Mouse (Mus musculus) heart, embryonic 14.5 days (tissue): Measurements from ENCODE around the gene Ccnk. TPM values are rescaled to one million over a fixed set of nuclear protein-coding genes. Genes with fewer than 3 reads are reported as not detected.
A peak's percentile ranks its signal among the peaks of the same experiment; 100 is the strongest.

Experiments
- ATAC-seq: fragments of 200-750 bp; cut with Nextera tagmentation; 2 replicates; pipeline ENCODE4 v1.8.0; 2017; ENCODE audit warnings: low read depth, moderate TSS enrichment; ENCODE audit not compliant: insufficient number of reproducible peaks, insufficient read depth, low FRiP score
- H3K27ac ChIP-seq, 2 experiments: fragments of 200-500 bp in 1 of 2; fragments of 300-500 bp in 1 of 2; sonication (generic) in 1 of 2; replicated peaks in 1 of 2; 2 replicates each; pipeline ENCODE4 v1.5.1; 2012 to 2014; ENCODE audit warnings: low read depth in 2 of 2, low read length in 2 of 2, control low read depth in 1 of 2, mild to moderate bottlenecking in 1 of 2, mixed read lengths in 1 of 2; ENCODE audit not compliant: control insufficient read depth in 1 of 2, insufficient read depth in 1 of 2
- H3K27me3 ChIP-seq: fragments of 300-500 bp; sonication (generic); 2 replicates; pipeline ENCODE4 v1.6.1; 2014; ENCODE audit warnings: mild to moderate bottlenecking, low read length, control low read depth; ENCODE audit not compliant: control insufficient read depth, insufficient read depth
- H3K36me3 ChIP-seq: fragments of 300-500 bp; sonication (generic); 2 replicates; pipeline ENCODE4 v1.6.1; 2014; ENCODE audit warnings: mild to moderate bottlenecking, control low read depth, low read length, mixed read lengths; ENCODE audit not compliant: control insufficient read depth, insufficient read depth
- H3K4me1 ChIP-seq, 2 experiments: fragments of 200-500 bp in 1 of 2; fragments of 300-500 bp in 1 of 2; sonication (generic) in 1 of 2; 2 replicates each; pipeline ENCODE4 v1.6.1; 2012 to 2014; ENCODE audit warnings: low read length in 2 of 2, control low read depth in 1 of 2, mixed read lengths in 1 of 2; ENCODE audit not compliant: control insufficient read depth in 2 of 2, insufficient read depth in 2 of 2
- H3K4me2 ChIP-seq: fragments of 300-500 bp; sonication (generic); 2 replicates; pipeline ENCODE4 v1.6.1; 2014; ENCODE audit warnings: mild to moderate bottlenecking, low read length
- H3K4me3 ChIP-seq, 2 experiments: fragments of 200-500 bp in 1 of 2; fragments of 300-500 bp in 1 of 2; sonication (generic) in 1 of 2; 2 replicates each; pipeline ENCODE4 v1.5.1; 2012 to 2014; ENCODE audit warnings: low read length in 2 of 2, mild to moderate bottlenecking in 2 of 2, control low read depth in 1 of 2, low read depth in 1 of 2, moderate library complexity in 1 of 2; ENCODE audit not compliant: control insufficient read depth in 1 of 2, insufficient read depth in 1 of 2
- H3K9ac ChIP-seq: fragments of 300-500 bp; sonication (generic); 2 replicates; pipeline ENCODE4 v1.6.1; 2014; ENCODE audit warnings: mild to moderate bottlenecking, low read length
- H3K9me3 ChIP-seq: fragments of 300-500 bp; sonication (generic); 2 replicates; pipeline ENCODE4 v1.6.1; 2016; ENCODE audit warnings: low read length, control low read depth; ENCODE audit not compliant: control insufficient read depth
- WGBS: fragments of 180-500 bp; shearing (Covaris S2); extraction: QIAGEN DNeasy Blood & Tissue Kit; methylation state at CpG from one replicate; pipeline ENCODE4 v1.1.7; 2014; 5-methylcytosine and 5-hydroxymethylcytosine counted together
- polyA plus RNA-seq: library from polyadenylated mRNA; unstranded; fragments of >200 nt; fragmentation: Nextera tagmentation; extraction: Ambion mirVana; gene quantifications from 2 replicates; pipeline ENCODE4 v1.2.1, GENCODE M21; 2014

The Ccnk gene
- polyA plus RNA-seq, 1 experiment from 2014 or later = 3.9 TPM

GRCm38 (mm10) chr12:108225781-108226180 is 46.4 kb downstream of the Ccnk start:
- Histone ChIP-seq H3K36me3 (no peaks in the 10 kb centered on the region), H3K9me3 (no peaks in the 10 kb centered on the region), H3K9ac (peak overlapping the region; percentile 0; the same call in 1 of the 2 replicates), H3K4me2 (no peak overlapping the region; the same call in 1 of the 2 replicates), H3K4me3 (no peak overlapping the region), H3K27me3 (no peaks in the 10 kb centered on the region), H3K27ac (peak overlapping the region; percentile 17 to 21; a peak in 1 of 4 replicates), H3K4me1 (peaks cover 51 to 62% of the 10 kb centered on the region in 2 experiments)
- ATAC-seq = no peak
- WGBS = 42% methylated on average over 7 of the region's 7 CpGs

GRCm38 (mm10) chr12:108226216-108226615 is 46.8 kb downstream of the Ccnk start:
- Histone ChIP-seq H3K9ac (0 out of 2 replicates have a peak overlapping the region, but pooled peaks have one; percentile 0), H3K4me2 (no peak overlapping the region), H3K4me1 (peaks cover 50 to 61% of the 10 kb centered on the region in 2 experiments), H3K27me3 (no peaks in the 10 kb centered on the region), H3K9me3 (no peaks in the 10 kb centered on the region), H3K36me3 (no peaks in the 10 kb centered on the region), H3K27ac (no peak overlapping the region), H3K4me3 (no peak overlapping the region)
- no peak for ATAC-seq
- WGBS = 84% methylated on average over 13 of the region's 13 CpGs

- peaks cover 47 to 63% of the 10 kb centered on the region in 2 experiments for H3K4me1 ChIP-seq
- ATAC-seq = no peak
- 82% methylated on average over 12 of the region's 12 CpGs for WGBS
Measured at GRCm38 (mm10) chr12:108226941-108227340, 47.6 kb downstream of the Ccnk start.

GRCm38 (mm10) chr12:108227527-108227926 is 48.1 kb downstream of the Ccnk start:
- Histone ChIP-seq H3K27ac (no peak overlapping the region), H3K9ac (no peak overlapping the region)
- no peak for ATAC-seq

More at GRCm38 (mm10) chr12:108226941-108227340, 47.6 kb downstream of the Ccnk start:
- no peak overlapping the region for H3K27ac ChIP-seq
- no peak overlapping the region for H3K4me3 ChIP-seq
- no peak overlapping the region for H3K4me2 ChIP-seq
- no peaks in the 10 kb centered on the region for H3K9me3 ChIP-seq
- H3K36me3 ChIP-seq = no peaks in the 10 kb centered on the region
- H3K9ac ChIP-seq = no peak overlapping the region
- no peaks in the 10 kb centered on the region for H3K27me3 ChIP-seq

GRCm38 (mm10) chr12:108230077-108230476 is 50.7 kb downstream of the Ccnk start:
- Histone ChIP-seq H3K9me3 (no peaks in the 10 kb centered on the region), H3K4me2 (no peak overlapping the region), H3K36me3 (no peaks in the 10 kb centered on the region), H3K27ac (peak overlapping the region in 1 of 2 experiments; percentile 29; a peak in 1 of 4 replicates), H3K4me1 (peaks cover 42 to 55% of the 10 kb centered on the region in 2 experiments), H3K9ac (peak overlapping the region; percentile 51; the same call in 1 of the 2 replicates), H3K4me3 (no peak overlapping the region), H3K27me3 (no peaks in the 10 kb centered on the region)
- ATAC-seq = no peak
- WGBS = 72% methylated on average over 12 of the region's 12 CpGs

More at GRCm38 (mm10) chr12:108227527-108227926, 48.1 kb downstream of the Ccnk start:
- Histone ChIP-seq H3K9me3 (no peaks in the 10 kb centered on the region), H3K4me2 (no peak overlapping the region), H3K4me1 (peaks cover 47 to 63% of the 10 kb centered on the region in 2 experiments), H3K27me3 (no peaks in the 10 kb centered on the region), H3K36me3 (no peaks in the 10 kb centered on the region), H3K4me3 (no peak overlapping the region)
- 56% methylated on average over 16 of the region's 16 CpGs for WGBS

GRCm38 (mm10) chr12:108230821-108231794 is 51.7 kb downstream of the Ccnk start:
- no peaks in the 10 kb centered on the region for H3K9me3 ChIP-seq
- 46% methylated on average over 17 of the region's 18 CpGs for WGBS
- H3K36me3 ChIP-seq = no peaks in the 10 kb centered on the region
- no peaks in the 10 kb centered on the region for H3K27me3 ChIP-seq
- no peak overlapping the region for H3K4me3 ChIP-seq
- H3K4me2 ChIP-seq = 0 out of 2 replicates have a peak overlapping the region, but pooled peaks have one; percentile 4
- ATAC-seq = no peak
- peaks cover 40 to 55% of the 10 kb centered on the region in 2 experiments for H3K4me1 ChIP-seq
- H3K9ac ChIP-seq = 0 out of 2 replicates have a peak overlapping the region, but pooled peaks have one; percentile 30
- H3K27ac ChIP-seq = no peak overlapping the region

- H3K4me1 ChIP-seq = peaks cover 46 to 62% of the 10 kb centered on the region in 2 experiments
- 62% methylated on average over 9 of the region's 9 CpGs for WGBS
- H3K36me3 ChIP-seq = no peaks in the 10 kb centered on the region
- H3K4me3 ChIP-seq = no peak overlapping the region
- H3K9ac ChIP-seq = no peak overlapping the region
- no peak overlapping the region for H3K27ac ChIP-seq
- H3K9me3 ChIP-seq = no peaks in the 10 kb centered on the region
- H3K4me2 ChIP-seq = no peak overlapping the region
- no peak for ATAC-seq
- no peaks in the 10 kb centered on the region for H3K27me3 ChIP-seq
Measured at GRCm38 (mm10) chr12:108231901-108232300, 52.5 kb downstream of the Ccnk start.
